Mouse (Mus musculus) layer of hippocampus, postnatal 36 days (tissue): ENCODE measurements around the gene Madcam1. TPM values are rescaled to one million over a fixed set of nuclear protein-coding genes. Genes with fewer than 3 reads are reported as not detected.
"Not testable (repeated sequence)": the region's sequence is repeated elsewhere in the genome, so short reads cannot be mapped to it uniquely, and the experiment has no call there.

Experiments used
- DNase-seq, 2 experiments: peaks; one replicate each; pipeline ENCODE4 v3.0.0; 2022
- total RNA-seq, 2 experiments: library from RNA; stranded (reverse); gene quantifications; 2 replicates each; pipeline ENCODE4 v1.2.3; 2021

Gene Madcam1
- total RNA-seq, 2 experiments from 2014 or later: not detected

- DNase-seq: no peak
Observed at GRCm38 (mm10) chr10:79689178-79689577, 24.8 kb downstream of the Madcam1 start.

- no peak for DNase-seq
Observed at GRCm38 (mm10) chr10:79691986-79692548, 27.7 kb downstream of the Madcam1 start.

- DNase-seq: no peak
Observed at GRCm38 (mm10) chr10:79693580-79694378, 29.4 kb downstream of the Madcam1 start.

GRCm38 (mm10) chr10:79694379-79694655 is 30.0 kb downstream of the Madcam1 start:
- no peak for DNase-seq

- peak in 1 of 2 experiments; percentile 67 for DNase-seq
Observed at GRCm38 (mm10) chr10:79695231-79696128, 31.1 kb downstream of the Madcam1 start.

- no peak for DNase-seq
Observed at GRCm38 (mm10) chr10:79696129-79696651, 31.8 kb downstream of the Madcam1 start.

GRCm38 (mm10) chr10:79697916-79698315 is 33.6 kb downstream of the Madcam1 start:
- DNase-seq: no peak

- DNase-seq: no peak
Observed at GRCm38 (mm10) chr10:79698459-79698858, 34.1 kb downstream of the Madcam1 start.

- no peak for DNase-seq
Observed at GRCm38 (mm10) chr10:79700676-79701075, 36.3 kb downstream of the Madcam1 start.

- no peak for DNase-seq
Observed at GRCm38 (mm10) chr10:79701443-79702129, 37.2 kb downstream of the Madcam1 start.

- not testable (repeated sequence) for DNase-seq
Observed at GRCm38 (mm10) chr10:79702970-79703369, 38.6 kb downstream of the Madcam1 start.

- DNase-seq: no peak
Observed at GRCm38 (mm10) chr10:79703541-79703940, 39.2 kb downstream of the Madcam1 start.

GRCm38 (mm10) chr10:79704065-79704969 is 40.0 kb downstream of the Madcam1 start, which contains the start of gene Bsg:
TSS of gene Bsg (plus strand) at chr10:79704491.
- DNase-seq: peak; percentile 98 to 99

- no peak for DNase-seq
Observed at GRCm38 (mm10) chr10:79704970-79705360, 40.6 kb downstream of the Madcam1 start.

GRCm38 (mm10) chr10:79705951-79706350 is 41.6 kb downstream of the Madcam1 start:
- no peak for DNase-seq

GRCm38 (mm10) chr10:79706406-79707094 is 42.2 kb downstream of the Madcam1 start:
- DNase-seq: no peak

- DNase-seq: no peak
Observed at GRCm38 (mm10) chr10:79707162-79707561, 42.8 kb downstream of the Madcam1 start.

GRCm38 (mm10) chr10:79707759-79708158 is 43.4 kb downstream of the Madcam1 start:
- DNase-seq: no peak

GRCm38 (mm10) chr10:79708668-79709067 is 44.3 kb downstream of the Madcam1 start:
- DNase-seq: no peak

GRCm38 (mm10) chr10:79709307-79709706 is 44.9 kb downstream of the Madcam1 start:
- no peak for DNase-seq

- DNase-seq: no peak
Observed at GRCm38 (mm10) chr10:79712029-79712428, 47.7 kb downstream of the Madcam1 start.
